Mouse (Mus musculus) hindbrain, embryonic 13.5 days (tissue): ENCODE measurements around the gene Pdzd2. TPM values are rescaled to one million over a fixed set of nuclear protein-coding genes. Genes with fewer than 3 reads are reported as not detected.

Source experiments
- ATAC-seq: fragments of 200-750 bp; cut with Nextera tagmentation; 2 replicates; pipeline ENCODE4 v1.8.0; 2017; ENCODE audit warnings: moderate TSS enrichment; ENCODE audit not compliant: low FRiP score
- H3K27ac ChIP-seq: fragments of 300-500 bp; sonication (generic); 2 replicates; pipeline ENCODE4 v1.5.1; 2015; ENCODE audit warnings: inconsistent platforms, mild to moderate bottlenecking, moderate library complexity
- H3K27me3 ChIP-seq: fragments of 300-500 bp; sonication (generic); 2 replicates; pipeline ENCODE4 v1.6.1; 2015; ENCODE audit warnings: mild to moderate bottlenecking, inconsistent platforms
- H3K36me3 ChIP-seq: fragments of 300-500 bp; sonication (generic); 2 replicates; pipeline ENCODE4 v1.6.1; 2015; ENCODE audit warnings: mild to moderate bottlenecking, inconsistent platforms
- H3K4me1 ChIP-seq: fragments of 300-500 bp; sonication (generic); replicated peaks from 2 replicates; pipeline ENCODE4 v1.6.1; 2015; ENCODE audit warnings: inconsistent platforms
- H3K4me2 ChIP-seq: fragments of 300-500 bp; sonication (generic); 2 replicates; pipeline ENCODE4 v1.6.1; 2015; ENCODE audit warnings: inconsistent platforms, mild to moderate bottlenecking, moderate library complexity
- H3K4me3 ChIP-seq: fragments of 300-500 bp; sonication (generic); 2 replicates; pipeline ENCODE4 v1.5.1; 2015; ENCODE audit warnings: mild to moderate bottlenecking, inconsistent platforms
- H3K9ac ChIP-seq: fragments of 300-500 bp; sonication (generic); 2 replicates; pipeline ENCODE4 v1.6.1; 2015; ENCODE audit warnings: mild to moderate bottlenecking, inconsistent platforms
- H3K9me3 ChIP-seq: fragments of 300-500 bp; sonication (generic); 2 replicates; pipeline ENCODE4 v1.6.1; 2016; ENCODE audit warnings: inconsistent platforms
- WGBS: fragments of 180-500 bp; shearing (Covaris S2); methylation state at CpG from one replicate; pipeline ENCODE4 v1.1.7; 2015; 5-methylcytosine and 5-hydroxymethylcytosine counted together
- polyA plus RNA-seq: library from polyadenylated mRNA; unstranded; fragments of >200 nt; fragmentation: Nextera tagmentation; extraction: Ambion mirVana; gene quantifications from 2 replicates; pipeline ENCODE4 v1.2.1, GENCODE M21; 2015

The Pdzd2 gene
- polyA plus RNA-seq, 1 experiment from 2014 or later, result 12.3 TPM

DNA sequence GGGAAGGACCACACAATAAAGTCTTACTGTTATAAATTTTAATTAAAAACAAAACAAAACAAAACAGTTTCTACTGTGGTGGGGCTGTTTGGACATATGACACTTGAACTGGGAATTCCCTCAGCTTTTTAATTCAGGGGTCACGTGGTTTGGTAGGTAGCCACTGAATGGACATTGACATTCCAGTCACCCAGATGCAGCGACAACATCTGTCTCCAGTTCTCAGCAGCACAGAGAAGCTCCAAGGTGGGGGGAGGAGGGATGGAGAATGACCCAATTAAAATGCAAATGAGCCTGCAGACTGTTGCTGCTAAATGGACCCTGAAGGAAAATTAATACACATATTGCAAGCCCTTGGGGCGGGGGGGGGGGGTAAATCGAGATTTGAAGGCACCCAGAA lies 233.6 kb downstream of the Pdzd2 start:
- Histone ChIP-seq H3K27ac (peak overlapping the region; percentile 66), H3K36me3 (no peaks in the 10 kb centered on the region), H3K27me3 (no peaks in the 10 kb centered on the region), H3K9me3 (no peaks in the 10 kb centered on the region), H3K4me3 (no peak overlapping the region), H3K9ac (no peak overlapping the region), H3K4me1 (peaks cover 32% of the 10 kb centered on the region), H3K4me2 (peak overlapping the region; percentile 19; the same call in 1 of the 2 replicates)
- WGBS, result 17% methylated on average over 4 of the region's 4 CpGs
- ATAC-seq, result peak; percentile 80

- Histone ChIP-seq H3K27ac (peak overlapping the region; percentile 66), H3K36me3 (no peaks in the 10 kb centered on the region), H3K4me2 (peak overlapping the region; percentile 19; the same call in 1 of the 2 replicates), H3K9ac (no peak overlapping the region), H3K9me3 (no peaks in the 10 kb centered on the region), H3K4me3 (no peak overlapping the region), H3K4me1 (peaks cover 32% of the 10 kb centered on the region), H3K27me3 (no peaks in the 10 kb centered on the region)
- 0 out of 2 replicates have a peak, but pooled peaks have one; percentile 17 for ATAC-seq
- 44% methylated on average over 11 of the region's 11 CpGs for WGBS
Measured at GRCm38 (mm10) chr15:12505556-12505955, 234.2 kb downstream of the Pdzd2 start.

DNA sequence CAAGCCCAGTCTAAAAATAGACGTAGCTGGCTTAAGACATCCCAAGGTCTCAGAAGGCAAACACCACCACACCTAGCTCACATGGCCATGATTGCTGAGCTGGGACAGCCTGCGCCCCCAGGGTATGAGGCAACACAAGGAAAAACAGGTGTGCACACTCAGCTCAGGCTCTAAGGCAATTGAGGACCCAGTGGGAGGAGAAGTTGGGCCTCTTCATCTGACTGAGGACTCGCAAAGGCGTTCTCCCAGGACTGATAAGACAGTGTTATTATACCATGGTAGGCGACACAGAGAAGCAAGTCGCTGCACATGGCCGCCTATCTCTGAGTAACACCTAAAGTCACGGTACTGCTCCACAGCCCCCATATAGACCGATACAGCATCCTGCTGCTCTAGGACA lies 235.8 kb downstream of the Pdzd2 start:
- H3K9me3 ChIP-seq, result no peaks in the 10 kb centered on the region
- H3K4me2 ChIP-seq, result no peak overlapping the region
- no peak overlapping the region for H3K27ac ChIP-seq
- H3K9ac ChIP-seq, result no peak overlapping the region
- 91% methylated on average over 9 of the region's 9 CpGs for WGBS
- H3K27me3 ChIP-seq, result no peaks in the 10 kb centered on the region
- H3K4me3 ChIP-seq, result no peak overlapping the region
- H3K36me3 ChIP-seq, result no peaks in the 10 kb centered on the region
- ATAC-seq, result no peak
- peaks cover 32% of the 10 kb centered on the region for H3K4me1 ChIP-seq

DNA sequence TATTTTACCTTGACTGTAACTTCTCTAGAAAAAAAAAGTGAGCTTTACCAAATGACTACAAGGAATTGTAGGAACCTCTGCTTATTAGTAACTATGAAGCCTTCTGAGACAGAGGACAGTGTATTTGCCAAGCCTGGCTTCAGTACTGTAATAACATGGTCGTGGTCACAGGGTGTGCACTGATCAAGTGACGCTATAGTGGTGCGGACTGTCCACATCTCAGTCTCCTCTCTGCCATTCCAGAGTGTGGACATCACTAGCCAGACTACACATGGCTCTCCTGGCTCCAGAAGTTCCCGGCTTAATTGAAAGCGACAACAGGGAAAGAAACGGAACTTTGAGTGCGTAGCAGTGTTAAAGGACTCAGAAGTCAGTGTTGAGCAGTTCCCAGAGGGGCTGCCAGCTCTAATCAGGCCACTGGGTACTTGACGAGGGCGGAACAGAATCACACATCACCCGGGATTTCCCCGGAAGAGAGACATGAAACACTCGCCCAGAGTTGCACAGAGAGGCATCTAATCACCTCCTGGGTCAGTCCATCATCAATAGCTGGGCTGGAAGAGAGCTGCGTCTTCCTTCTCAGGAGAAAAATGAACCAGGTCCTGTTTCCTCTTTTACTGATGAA lies 237.7 kb downstream of the Pdzd2 start:
- Histone ChIP-seq H3K4me3 (no peak overlapping the region), H3K27me3 (no peaks in the 10 kb centered on the region), H3K27ac (no peak overlapping the region; the same call in 1 of the 2 replicates), H3K36me3 (no peaks in the 10 kb centered on the region), H3K4me2 (no peak overlapping the region), H3K9me3 (no peaks in the 10 kb centered on the region), H3K9ac (no peak overlapping the region), H3K4me1 (peaks cover 27% of the 10 kb centered on the region)
- ATAC-seq, result no peak
- WGBS, result 63% methylated on average over 13 of the region's 13 CpGs

DNA sequence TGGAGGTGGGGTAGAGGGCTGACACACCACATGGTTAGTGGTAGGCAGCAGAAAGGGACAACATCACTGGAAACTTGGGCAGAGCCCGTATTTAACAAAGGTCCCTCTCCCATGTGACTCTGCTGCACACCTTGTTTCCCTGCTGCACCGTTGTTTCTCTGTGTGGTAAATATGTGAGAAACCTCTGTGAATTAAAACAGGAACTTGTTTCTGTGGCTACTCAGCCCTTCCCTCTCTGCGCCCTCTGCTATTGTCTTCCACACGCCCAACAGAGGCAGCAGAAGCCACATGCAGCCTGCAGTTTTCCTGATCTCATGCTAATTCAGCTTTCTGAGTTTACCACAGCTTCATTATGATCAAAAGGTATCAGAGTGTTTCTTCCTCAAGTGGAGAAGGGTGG lies 239.1 kb downstream of the Pdzd2 start:
- H3K27ac ChIP-seq, result 0 out of 2 replicates have a peak overlapping the region, but pooled peaks have one; percentile 40
- H3K9ac ChIP-seq, result no peak overlapping the region
- H3K4me2 ChIP-seq, result no peak overlapping the region
- no peaks in the 10 kb centered on the region for H3K9me3 ChIP-seq
- no peak for ATAC-seq
- no peak overlapping the region for H3K4me3 ChIP-seq
- 68% methylated on average over 4 of the region's 4 CpGs for WGBS
- no peaks in the 10 kb centered on the region for H3K36me3 ChIP-seq
- H3K27me3 ChIP-seq, result no peaks in the 10 kb centered on the region
- peaks cover 15% of the 10 kb centered on the region for H3K4me1 ChIP-seq

DNA sequence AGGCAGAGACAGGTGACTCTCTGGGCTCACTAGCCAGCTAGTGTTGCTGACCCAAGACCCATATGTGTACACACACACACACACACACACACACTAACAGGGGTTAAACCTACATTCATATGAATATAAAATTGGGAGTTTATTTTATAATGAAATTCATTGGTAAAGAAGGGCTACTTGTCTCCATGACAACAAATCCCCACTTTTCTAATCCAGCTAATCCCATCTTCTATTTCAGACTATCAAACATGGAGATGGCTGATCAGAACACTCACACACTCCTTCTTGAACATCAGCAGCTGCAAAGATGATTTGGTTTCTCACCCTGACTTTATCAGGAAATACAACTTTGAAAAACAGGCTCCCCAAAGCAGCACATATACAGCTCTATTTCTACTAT lies 245.6 kb downstream of the Pdzd2 start:
- H3K36me3 ChIP-seq, result no peaks in the 10 kb centered on the region
- H3K9ac ChIP-seq, result no peak overlapping the region
- H3K27ac ChIP-seq, result no peak overlapping the region
- H3K4me3 ChIP-seq, result no peak overlapping the region
- no peak for ATAC-seq
- H3K4me2 ChIP-seq, result no peak overlapping the region
- H3K27me3 ChIP-seq, result no peaks in the 10 kb centered on the region
- H3K9me3 ChIP-seq, result no peaks in the 10 kb centered on the region
- H3K4me1 ChIP-seq, result peaks cover 17% of the 10 kb centered on the region

DNA sequence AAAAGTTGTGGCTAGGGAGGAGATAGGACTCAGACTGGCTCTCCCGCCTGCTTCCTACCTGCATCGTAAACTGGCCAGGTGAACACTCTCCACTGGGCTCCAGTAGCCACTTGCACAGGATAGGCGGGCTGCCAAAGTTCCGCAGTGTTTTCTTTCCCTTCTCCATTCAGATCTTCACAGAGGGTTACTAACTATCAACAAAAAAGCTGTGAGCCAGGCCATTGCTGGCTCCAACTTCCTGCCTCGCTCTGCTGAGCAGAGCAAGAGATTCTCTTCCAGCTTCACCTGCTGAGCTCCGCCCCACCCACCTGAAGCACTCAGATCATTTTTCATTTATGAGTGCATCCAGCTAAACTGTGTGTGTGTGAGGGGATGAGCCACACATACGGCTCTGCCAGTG lies 246.5 kb downstream of the Pdzd2 start:
- peaks cover 17% of the 10 kb centered on the region for H3K4me1 ChIP-seq
- ATAC-seq, result no peak
- H3K27me3 ChIP-seq, result no peaks in the 10 kb centered on the region
- no peak overlapping the region for H3K9ac ChIP-seq
- H3K27ac ChIP-seq, result no peak overlapping the region
- H3K4me2 ChIP-seq, result no peak overlapping the region
- no peak overlapping the region for H3K4me3 ChIP-seq
- H3K9me3 ChIP-seq, result no peaks in the 10 kb centered on the region
- 74% methylated on average over 7 of the region's 7 CpGs for WGBS
- H3K36me3 ChIP-seq, result no peaks in the 10 kb centered on the region

- Histone ChIP-seq H3K9ac (peak overlapping the region; percentile 19), H3K4me1 (peaks cover 21% of the 10 kb centered on the region), H3K27me3 (no peaks in the 10 kb centered on the region), H3K36me3 (no peaks in the 10 kb centered on the region), H3K4me3 (no peak overlapping the region), H3K27ac (no peak overlapping the region; the same call in 1 of the 2 replicates), H3K4me2 (no peak overlapping the region), H3K9me3 (no peaks in the 10 kb centered on the region)
- peak; percentile 69 for ATAC-seq
- 43% methylated on average over 3 of the region's 3 CpGs for WGBS
Measured at GRCm38 (mm10) chr15:12490969-12491368, 248.8 kb downstream of the Pdzd2 start.

DNA sequence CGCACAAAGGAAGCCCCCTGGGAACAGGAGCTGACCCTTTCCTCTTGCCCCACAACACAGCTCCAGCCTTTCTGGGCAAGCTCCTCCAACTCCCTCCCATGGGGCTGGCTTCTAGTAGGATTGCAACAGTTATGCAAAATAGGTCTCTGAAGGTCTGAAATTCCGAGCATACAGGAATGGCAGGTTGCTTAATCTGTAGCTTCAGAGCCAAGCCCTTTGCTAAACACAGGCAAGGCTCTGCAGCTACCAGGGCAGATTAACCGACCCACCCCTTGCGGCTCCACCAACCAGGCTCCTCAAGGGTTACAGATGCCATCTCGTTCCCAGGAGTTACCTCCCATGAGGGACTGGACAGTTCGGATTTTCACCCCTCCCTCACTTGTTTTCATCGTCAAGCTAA lies 249.2 kb downstream of the Pdzd2 start:
- Histone ChIP-seq H3K9ac (peak overlapping the region; percentile 19), H3K27me3 (no peaks in the 10 kb centered on the region), H3K36me3 (no peaks in the 10 kb centered on the region), H3K4me3 (no peak overlapping the region), H3K4me2 (no peak overlapping the region), H3K9me3 (no peaks in the 10 kb centered on the region), H3K27ac (no peak overlapping the region; the same call in 1 of the 2 replicates), H3K4me1 (peaks cover 21% of the 10 kb centered on the region)
- WGBS, result 11% methylated on average over 7 of the region's 7 CpGs
- ATAC-seq, result peak; percentile 71

- 90% methylated on average over 2 of the region's 2 CpGs for WGBS
- ATAC-seq, result no peak
Measured at GRCm38 (mm10) chr15:12488316-12488715, 251.4 kb downstream of the Pdzd2 start.

DNA sequence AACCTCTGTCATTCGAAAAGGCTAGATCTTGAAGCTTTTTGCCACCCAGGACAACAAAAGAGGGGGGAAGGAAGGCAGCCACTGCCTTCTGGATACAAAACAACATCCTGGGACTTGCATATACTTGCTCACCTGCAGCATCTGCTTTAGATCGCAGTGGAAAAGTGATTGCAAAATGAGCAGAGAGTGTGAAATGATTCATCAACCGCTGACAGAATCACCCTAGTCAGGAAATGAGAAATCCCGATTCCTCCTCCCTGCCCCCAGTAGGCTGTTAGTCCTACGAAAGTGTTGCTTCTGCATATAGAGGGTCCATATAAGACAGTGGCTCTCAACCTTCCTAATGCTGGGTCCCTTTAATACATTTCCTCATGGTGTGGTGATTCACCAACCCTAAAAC lies 258.5 kb downstream of the Pdzd2 start:
- no peak for ATAC-seq
- no peaks in the 10 kb centered on the region for H3K9me3 ChIP-seq
- no peak overlapping the region for H3K4me3 ChIP-seq
- H3K27ac ChIP-seq, result no peak overlapping the region
- no peaks in the 10 kb centered on the region for H3K27me3 ChIP-seq
- H3K9ac ChIP-seq, result no peak overlapping the region
- peaks cover 12% of the 10 kb centered on the region for H3K4me1 ChIP-seq
- H3K36me3 ChIP-seq, result no peaks in the 10 kb centered on the region
- 74% methylated on average over 5 of the region's 5 CpGs for WGBS
- H3K4me2 ChIP-seq, result no peak overlapping the region

More at GRCm38 (mm10) chr15:12488316-12488715, 251.4 kb downstream of the Pdzd2 start:
- H3K27ac ChIP-seq, result no peak overlapping the region
- no peak overlapping the region for H3K9ac ChIP-seq
- H3K9me3 ChIP-seq, result no peaks in the 10 kb centered on the region
- no peak overlapping the region for H3K4me2 ChIP-seq
- H3K36me3 ChIP-seq, result no peaks in the 10 kb centered on the region
- H3K4me1 ChIP-seq, result peaks cover 19% of the 10 kb centered on the region
- H3K27me3 ChIP-seq, result no peaks in the 10 kb centered on the region
- H3K4me3 ChIP-seq, result no peak overlapping the region

DNA sequence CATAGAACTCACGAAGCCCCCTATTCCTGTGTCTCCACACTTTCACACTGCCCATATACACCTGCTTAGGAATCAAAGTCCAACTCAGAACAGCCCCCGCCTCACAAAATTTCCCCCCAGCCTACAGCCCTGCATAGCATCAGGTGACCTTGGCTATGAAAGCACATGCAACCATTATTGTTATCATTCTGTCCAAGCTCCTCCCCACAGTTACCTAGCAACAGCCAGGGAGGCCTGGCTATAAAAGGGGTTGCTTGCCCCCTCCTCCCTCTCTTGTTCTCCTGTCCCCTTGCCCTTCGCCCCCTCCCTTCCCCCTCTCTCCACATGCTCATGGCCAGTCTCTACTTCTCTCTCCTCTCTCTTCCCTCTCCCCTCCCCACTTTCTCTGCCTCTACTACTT lies 259.4 kb downstream of the Pdzd2 start:
- Histone ChIP-seq H3K27me3 (no peaks in the 10 kb centered on the region), H3K9me3 (no peaks in the 10 kb centered on the region), H3K27ac (no peak overlapping the region), H3K4me3 (no peak overlapping the region), H3K36me3 (no peaks in the 10 kb centered on the region), H3K4me1 (peaks cover 11% of the 10 kb centered on the region), H3K4me2 (no peak overlapping the region), H3K9ac (no peak overlapping the region)
- ATAC-seq, result peak; percentile 44; the same call in 1 of the 2 replicates
- 32% methylated on average over 3 of the region's 3 CpGs for WGBS

GRCm38 (mm10) chr15:12479326-12479725 lies 260.4 kb downstream of the Pdzd2 start:
- H3K4me2 ChIP-seq, result no peak overlapping the region
- 73% methylated on average over 5 of the region's 5 CpGs for WGBS
- H3K4me3 ChIP-seq, result no peak overlapping the region
- H3K9ac ChIP-seq, result no peak overlapping the region
- H3K36me3 ChIP-seq, result no peaks in the 10 kb centered on the region
- no peak for ATAC-seq
- no peaks in the 10 kb centered on the region for H3K9me3 ChIP-seq
- H3K4me1 ChIP-seq, result peaks cover 11% of the 10 kb centered on the region
- H3K27me3 ChIP-seq, result no peaks in the 10 kb centered on the region
- H3K27ac ChIP-seq, result no peak overlapping the region
